Mouse (Mus musculus) layer of hippocampus, postnatal 14 days (tissue): Measurements from ENCODE around the gene Pde4b. TPM values are rescaled to one million over a fixed set of nuclear protein-coding genes. Genes with fewer than 3 reads are reported as not detected.

Source experiments
- DNase-seq, 2 experiments: peaks; one replicate each; pipeline ENCODE4 v3.0.0; 2021 to 2022; ENCODE audit warnings: low spot score in 2 of 2, mixed read lengths in 1 of 2
- total RNA-seq, 2 experiments: library from RNA; stranded (reverse); gene quantifications; 2 replicates each; pipeline ENCODE4 v1.2.3; 2021

Pde4b gene
- total RNA-seq, 2 experiments from 2014 or later, result 61.5 to 68.9 TPM

GRCm38 (mm10) chr4:102569101-102569583 is 481.8 kb downstream of the Pde4b start:
- DNase-seq, result no peak

DNA sequence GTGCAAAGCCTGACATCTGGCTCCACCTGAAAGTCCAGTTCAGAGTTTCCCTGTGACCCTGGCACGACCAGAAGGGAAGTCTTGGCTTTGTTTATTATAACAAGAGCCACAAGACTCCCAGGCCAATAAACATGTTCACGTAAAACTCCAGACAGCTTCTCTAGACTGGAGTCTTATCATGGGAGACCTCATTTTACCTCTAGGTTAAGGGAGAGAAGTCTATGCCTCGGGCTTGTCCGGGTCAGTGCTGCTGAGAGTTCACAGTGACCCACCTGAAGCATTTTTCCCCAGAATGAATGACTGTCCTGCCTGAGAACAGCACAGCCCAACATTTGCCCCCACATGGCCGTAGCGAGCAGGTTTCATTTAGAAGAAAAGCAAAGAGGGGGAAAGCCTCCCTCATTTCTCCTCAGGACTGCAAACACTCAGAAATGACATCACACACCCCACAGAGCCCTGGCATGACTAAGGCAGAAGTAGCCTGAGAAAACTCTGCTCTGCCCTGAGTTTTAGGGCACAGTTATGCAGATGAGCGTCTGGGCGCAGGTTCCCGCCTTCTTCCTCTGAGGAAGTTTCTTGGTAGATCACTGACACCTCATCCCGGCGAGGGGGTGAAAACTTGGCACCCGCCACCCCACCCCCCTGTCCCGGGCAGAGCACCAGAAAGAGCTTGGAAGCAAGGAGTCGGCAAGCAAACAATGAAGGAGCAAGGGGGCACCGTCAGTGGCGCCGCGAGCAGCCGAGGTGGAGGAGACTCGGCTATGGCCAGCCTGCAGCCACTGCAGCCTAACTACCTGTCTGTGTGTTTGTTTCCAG is 482.8 kb downstream of the Pde4b start:
- peak in 1 of 2 experiments; percentile 38 for DNase-seq

GRCm38 (mm10) chr4:102570766-102571411 is 483.5 kb downstream of the Pde4b start:
- DNase-seq, result no peak

GRCm38 (mm10) chr4:102572031-102572430 is 484.7 kb downstream of the Pde4b start:
- no peak for DNase-seq

DNA sequence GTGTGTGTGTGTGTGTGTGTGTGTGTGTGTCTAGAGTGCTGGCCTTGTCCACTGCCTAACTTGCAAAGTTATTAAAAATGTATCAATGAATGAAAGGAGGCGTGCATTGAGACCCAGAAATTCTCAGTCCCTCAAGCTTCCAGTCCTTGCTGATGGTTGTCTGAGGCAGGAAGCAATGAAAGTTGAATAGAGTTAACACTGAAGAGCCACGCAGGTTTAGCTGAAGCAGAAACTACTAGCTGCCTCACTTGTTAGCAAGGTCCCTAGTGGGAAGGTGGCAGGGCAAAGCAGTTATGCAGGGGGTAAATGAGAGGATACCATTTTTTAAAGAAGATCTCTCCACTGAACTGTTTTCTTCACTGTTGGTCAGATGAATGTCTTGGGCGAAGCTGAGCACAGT is 485.2 kb downstream of the Pde4b start:
- DNase-seq, result no peak

GRCm38 (mm10) chr4:102573361-102573781 is 486.0 kb downstream of the Pde4b start:
- no peak for DNase-seq

GRCm38 (mm10) chr4:102574226-102574625 is 486.9 kb downstream of the Pde4b start:
- no peak for DNase-seq

DNA sequence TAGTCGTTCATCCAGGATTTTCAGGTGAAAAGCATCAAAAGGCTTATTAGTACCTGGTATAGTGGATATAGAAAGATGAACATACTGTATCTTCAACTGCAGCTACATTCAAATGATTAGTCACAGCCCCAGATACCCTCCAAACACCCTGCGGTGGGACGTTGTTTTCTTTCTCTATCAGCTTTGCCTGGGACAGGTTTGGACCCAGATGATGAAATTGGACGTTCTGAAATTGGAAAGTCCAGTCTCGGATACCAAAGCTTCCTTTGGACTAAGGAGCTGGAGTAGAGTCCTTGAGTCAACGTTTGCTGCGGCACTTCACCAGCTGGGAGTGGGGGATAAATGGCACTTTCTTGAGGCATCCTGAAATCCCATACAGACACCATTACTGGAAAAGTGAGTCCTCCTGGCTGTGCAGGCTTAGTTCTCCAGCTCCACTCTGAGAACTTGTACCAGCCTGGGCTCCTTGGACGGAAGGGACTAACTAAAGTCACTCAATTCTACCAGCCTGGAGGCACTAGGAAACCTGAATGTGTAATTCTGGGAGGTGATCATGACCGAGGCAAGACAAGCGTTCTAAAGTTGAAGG is 487.4 kb downstream of the Pde4b start:
- DNase-seq, result no peak

DNA sequence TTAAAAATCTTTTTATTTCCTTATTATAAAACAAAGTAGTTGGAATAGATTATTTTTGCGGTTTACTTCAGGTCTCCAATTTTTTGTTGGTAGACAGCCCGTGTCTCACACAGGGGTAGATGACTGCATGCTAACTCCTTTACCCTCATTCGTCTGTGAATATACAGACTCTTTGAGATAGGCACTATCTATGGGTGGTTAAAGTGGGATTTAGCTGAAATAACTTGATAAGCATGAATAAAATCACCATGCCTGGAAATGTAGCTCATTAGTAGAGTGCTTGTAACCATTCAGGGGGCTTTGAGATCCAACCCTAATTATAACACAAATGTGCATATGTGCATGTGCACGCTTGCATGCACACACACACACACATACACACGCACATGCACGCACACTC is 488.8 kb downstream of the Pde4b start:
- no peak for DNase-seq

DNA sequence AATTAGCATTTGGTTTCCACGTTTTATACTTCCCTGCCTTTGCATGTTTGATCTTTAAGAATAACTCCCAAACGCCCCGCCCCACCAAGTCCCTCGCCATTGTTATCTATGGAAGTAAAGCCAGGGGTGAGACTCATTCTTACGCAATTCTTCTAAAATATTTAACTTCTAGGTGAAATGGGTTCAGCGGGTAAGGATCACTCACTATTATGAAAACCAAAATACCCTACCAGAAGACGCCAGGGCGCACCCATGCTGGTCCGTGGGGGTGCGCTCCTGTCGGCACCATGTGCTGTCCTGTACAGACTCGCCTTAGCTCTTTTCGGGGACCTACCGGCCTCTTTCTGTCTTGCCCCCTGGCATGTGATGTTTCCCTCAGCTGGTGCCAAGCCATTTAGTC is 490.3 kb downstream of the Pde4b start:
- no peak for DNase-seq

DNA sequence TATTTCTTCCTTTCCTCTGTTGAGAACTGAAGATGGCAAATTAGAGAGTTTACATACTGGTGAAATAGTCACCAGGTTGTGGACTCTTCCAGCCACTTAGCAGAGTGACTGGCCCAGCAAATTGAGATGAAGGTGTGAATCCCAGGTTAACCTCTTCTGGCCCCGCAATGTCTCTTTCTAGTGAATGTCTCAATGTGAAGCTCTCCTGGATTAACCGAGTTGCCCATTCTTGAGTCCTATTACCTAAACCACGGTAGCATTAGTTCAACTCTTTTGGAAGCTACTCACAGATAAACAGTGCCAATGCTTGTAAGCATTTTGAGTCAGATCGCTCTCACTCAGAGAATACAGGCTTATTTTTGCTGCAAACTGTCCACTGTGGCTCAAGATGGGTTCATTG is 491.7 kb downstream of the Pde4b start:
- DNase-seq, result no peak

DNA sequence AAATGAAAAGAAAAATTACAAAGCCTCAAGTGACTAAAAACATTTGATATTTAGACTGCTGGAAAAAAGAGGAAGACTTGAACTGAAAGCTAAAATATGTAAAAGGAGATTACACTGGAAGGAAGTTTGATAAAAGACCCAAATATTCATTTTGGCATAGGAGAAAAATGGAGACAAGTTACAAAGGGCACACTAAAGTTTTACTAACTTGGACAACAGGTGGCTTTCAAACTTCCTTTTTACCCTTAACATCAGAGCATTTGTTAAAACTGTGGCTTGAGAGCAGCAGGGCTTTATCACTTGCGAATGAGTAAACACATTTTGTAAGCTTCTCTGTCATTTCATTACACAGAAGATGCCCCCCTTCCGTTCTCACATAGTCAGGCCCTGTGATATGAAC is 492.4 kb downstream of the Pde4b start:
- DNase-seq, result no peak

DNA sequence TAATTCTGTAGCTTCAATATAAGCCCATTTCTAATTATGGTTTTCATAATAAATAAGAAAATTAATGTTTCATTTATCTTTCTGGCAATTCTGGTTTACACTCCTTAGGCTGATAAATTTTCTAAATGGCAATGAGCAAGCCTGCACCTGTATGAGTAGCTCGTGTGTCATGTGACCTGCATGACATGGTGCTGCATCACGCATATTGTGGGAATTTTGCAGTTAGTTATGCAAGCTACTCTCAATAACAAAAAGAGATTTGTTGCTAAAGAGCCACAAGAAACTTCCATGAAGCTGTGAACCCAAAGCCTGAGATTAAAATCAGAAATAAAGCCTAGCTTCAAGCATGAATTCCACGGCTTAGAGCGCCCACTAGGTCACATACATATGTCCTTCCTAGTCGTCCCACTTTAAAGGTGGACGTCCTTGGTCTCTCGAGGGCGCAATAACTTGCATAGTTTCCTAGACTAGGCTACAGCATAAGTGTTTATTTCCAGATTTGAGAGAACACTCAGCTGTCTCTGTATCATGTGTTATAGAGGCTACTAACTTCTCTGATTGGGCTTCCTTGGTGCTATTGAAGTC is 494.9 kb downstream of the Pde4b start:
- DNase-seq, result no peak

DNA sequence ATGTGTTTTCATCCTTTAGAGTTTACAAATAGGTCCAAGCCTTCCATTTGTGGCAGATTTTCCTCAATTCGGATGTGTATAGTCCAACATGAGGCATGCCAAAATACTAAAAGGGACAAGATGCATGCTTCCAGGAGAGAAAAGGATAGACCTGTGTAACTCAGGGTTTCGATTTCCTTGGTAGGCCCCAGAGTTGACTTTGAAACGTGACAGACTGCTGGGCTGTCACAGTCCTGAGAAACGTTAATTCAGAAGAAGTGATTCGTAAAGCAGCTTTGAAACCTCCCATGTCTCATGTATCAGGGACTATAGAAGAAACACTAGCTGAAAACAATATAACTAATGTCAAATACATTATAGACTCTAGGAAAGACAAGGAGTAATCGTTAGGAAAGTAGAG is 495.6 kb downstream of the Pde4b start:
- DNase-seq, result no peak

DNA sequence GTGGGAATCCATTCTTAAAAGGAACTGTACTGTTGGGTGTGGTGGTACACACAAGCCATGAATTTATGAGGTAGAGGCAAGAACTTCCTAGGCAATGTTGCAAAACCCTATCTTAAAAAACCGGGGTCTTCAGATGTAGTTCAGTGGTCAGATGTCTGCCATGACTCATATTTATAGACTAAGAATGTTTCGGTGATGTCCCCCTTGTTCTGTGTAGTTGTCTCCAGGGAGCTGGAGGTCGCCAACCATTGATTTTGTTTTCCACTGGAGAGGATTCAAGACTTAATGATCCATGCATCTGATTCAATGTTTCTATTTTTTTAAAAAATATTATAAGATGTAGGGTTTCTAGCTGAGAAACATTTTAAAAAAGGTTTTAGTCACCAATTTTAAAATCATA is 496.1 kb downstream of the Pde4b start:
- no peak for DNase-seq

GRCm38 (mm10) chr4:102584601-102585265 is 497.4 kb downstream of the Pde4b start:
- peak in 1 of 2 experiments; percentile 42 for DNase-seq

GRCm38 (mm10) chr4:102585541-102585940 is 498.2 kb downstream of the Pde4b start:
- no peak for DNase-seq

DNA sequence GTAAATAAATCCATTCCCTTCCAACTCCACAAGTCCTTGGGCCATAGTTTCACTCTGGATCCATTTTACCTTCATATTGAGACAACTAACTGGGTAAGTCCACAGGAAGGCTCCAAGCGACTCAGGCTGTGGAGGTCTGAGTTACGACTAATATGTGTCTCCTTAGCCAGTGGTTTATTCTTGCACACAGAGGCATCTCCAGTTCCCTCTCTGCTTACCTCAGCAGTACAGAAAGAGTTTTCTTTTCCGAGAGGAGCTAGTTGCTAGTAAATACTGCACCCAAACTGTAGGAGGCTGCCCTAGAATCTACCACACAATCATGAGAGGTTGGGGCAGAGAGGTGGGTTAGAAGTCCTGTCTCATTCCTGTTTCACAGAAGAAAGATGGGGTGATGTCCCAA is 499.4 kb downstream of the Pde4b start:
- DNase-seq, result no peak

DNA sequence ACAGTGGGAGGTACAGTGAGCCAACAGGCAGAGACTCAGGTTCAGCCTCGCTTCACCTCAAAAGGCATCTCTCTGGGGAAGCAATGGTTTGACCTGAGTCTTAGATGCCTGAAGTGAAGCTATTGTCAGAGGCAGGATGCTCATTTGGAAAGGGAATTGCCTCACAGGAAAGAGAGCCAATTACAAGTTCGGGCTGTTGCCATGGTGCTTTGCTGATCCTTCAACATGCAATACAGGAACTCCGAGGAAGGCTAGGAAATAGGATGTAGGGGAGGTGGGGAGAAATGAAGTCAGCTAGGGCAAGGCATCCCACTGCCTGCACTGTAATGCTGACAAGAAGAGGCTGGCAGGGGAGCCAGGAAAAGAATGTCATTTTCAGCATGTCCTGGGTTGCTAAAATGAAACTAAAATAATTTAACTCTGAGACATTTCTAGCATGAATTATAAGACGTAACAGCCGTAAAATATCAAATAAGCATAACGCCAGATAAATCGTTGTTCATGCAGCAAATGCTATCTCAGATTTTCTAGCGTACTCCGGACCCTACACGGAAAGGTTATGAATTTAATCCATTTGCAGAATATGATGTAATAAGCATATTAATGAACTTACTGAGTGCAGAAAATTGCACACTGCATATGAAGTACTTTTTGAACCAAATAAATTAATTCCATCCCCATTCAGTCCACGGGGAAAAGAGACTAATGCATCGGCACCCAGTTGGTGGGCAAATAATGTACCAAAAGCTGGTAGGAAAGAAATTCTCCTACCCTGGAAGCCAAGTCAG is 501.5 kb downstream of the Pde4b start:
- DNase-seq, result peak; percentile 56 to 78

GRCm38 (mm10) chr4:102589537-102590031 is 502.2 kb downstream of the Pde4b start:
- peak; percentile 57 to 59 for DNase-seq
